Mouse (Mus musculus): Measurements from ENCODE around the gene Nfe2l3. TPM values are rescaled to one million over a fixed set of nuclear protein-coding genes. Genes with fewer than 3 reads are reported as not detected.
"Not testable (repeated sequence)": the region's sequence is repeated elsewhere in the genome, so short reads cannot be mapped to it uniquely, and the experiment has no call there.

Nfe2l3 gene
- polyA plus RNA-seq (2014; fragmentation: Nextera tagmentation; extraction: Ambion mirVana) = 0.44 and 1.7 TPM in 2 replicates

- peak within 1 kb of the TSS; percentile 63 for H3K9ac ChIP-seq (ENCODE audit: low read length)
- peak within 1 kb of the TSS; percentile 51 for H3K4me3 ChIP-seq (ENCODE audit: low read depth, low read length)
- WGBS = under 1% methylated on average over 73 of the region's 74 CpGs
- no peaks in the 10 kb centered on the region for H3K36me3 ChIP-seq (ENCODE audit: control insufficient read depth, insufficient read depth, low read length)
- DNase-seq (ENCODE audit: low spot score) = peak; percentile 77
- H3K9me3 ChIP-seq (ENCODE audit: control insufficient read depth, low read length) = no peaks in the 10 kb centered on the region
- ATAC-seq (ENCODE audit: insufficient read depth, low FRiP score, low TSS enrichment) = peak; percentile 84
- peaks cover 12% of the 10 kb centered on the region for H3K4me1 ChIP-seq (ENCODE audit: control insufficient read depth, insufficient read depth, low read length)
- H3K27ac ChIP-seq (ENCODE audit: low read depth, low read length) = no peak within 1 kb of the TSS
- peaks cover 35% of the 10 kb centered on the region for H3K27me3 ChIP-seq (ENCODE audit: control insufficient read depth, insufficient read depth, low read length)
- peak within 1 kb of the TSS; percentile 91 for H3K4me2 ChIP-seq (ENCODE audit: low read depth)
Measured at GRCm38 (mm10) chr6:51432535-51433397, at the start of gene Nfe2l3. Gene Nfe2l3 (plus strand): TSS chr6:51432670.

- Histone ChIP-seq H3K9ac (ENCODE audit: low read length) (peak overlapping the region; percentile 56), H3K9me3 (ENCODE audit: control insufficient read depth, low read length) (no peaks in the 10 kb centered on the region), H3K4me1 (ENCODE audit: control insufficient read depth, insufficient read depth, low read length) (no peaks in the 10 kb centered on the region), H3K27ac (ENCODE audit: low read depth, low read length) (0 out of 2 replicates have a peak overlapping the region, but pooled peaks have one; percentile 23), H3K4me2 (ENCODE audit: low read depth) (peak overlapping the region; percentile 6), H3K27me3 (ENCODE audit: control insufficient read depth, insufficient read depth, low read length) (no peaks in the 10 kb centered on the region), H3K4me3 (ENCODE audit: low read depth, low read length) (no peak overlapping the region), H3K36me3 (ENCODE audit: control insufficient read depth, insufficient read depth, low read length) (no peaks in the 10 kb centered on the region)
- 13% methylated on average over 26 of the region's 26 CpGs for WGBS
- DNase-seq (ENCODE audit: low spot score) = peak; percentile 89
- 0 out of 2 replicates have a peak, but pooled peaks have one; percentile 48 for ATAC-seq (ENCODE audit: insufficient read depth, low FRiP score, low TSS enrichment)
Measured at GRCm38 (mm10) chr6:51383769-51384755, 48.4 kb upstream of the Nfe2l3 start.

- Histone ChIP-seq H3K9ac (ENCODE audit: low read length) (no peak overlapping the region), H3K4me3 (ENCODE audit: low read depth, low read length) (no peak overlapping the region), H3K27ac (ENCODE audit: low read depth, low read length) (no peak overlapping the region), H3K36me3 (ENCODE audit: control insufficient read depth, insufficient read depth, low read length) (no peaks in the 10 kb centered on the region), H3K27me3 (ENCODE audit: control insufficient read depth, insufficient read depth, low read length) (no peaks in the 10 kb centered on the region), H3K9me3 (ENCODE audit: control insufficient read depth, low read length) (no peaks in the 10 kb centered on the region), H3K4me2 (ENCODE audit: low read depth) (no peak overlapping the region), H3K4me1 (ENCODE audit: control insufficient read depth, insufficient read depth, low read length) (peaks cover 1% of the 10 kb centered on the region; the same call in 1 of the 2 replicates)
- ATAC-seq (ENCODE audit: insufficient read depth, low FRiP score, low TSS enrichment) (no peak), DNase-seq (ENCODE audit: low spot score) (no peak)
- 64% methylated on average over 11 of the region's 11 CpGs for WGBS
Measured at GRCm38 (mm10) chr6:51390505-51390904, 42.0 kb upstream of the Nfe2l3 start.

GRCm38 (mm10) chr6:51391816-51392490, 40.5 kb upstream of the Nfe2l3 start:
- DNase-seq (ENCODE audit: low spot score) = no peak
- 69% methylated on average over 13 of the region's 13 CpGs for WGBS

GRCm38 (mm10) chr6:51393341-51394128, 38.9 kb upstream of the Nfe2l3 start:
- no peak for DNase-seq (ENCODE audit: low spot score)
- Histone ChIP-seq H3K4me1 (ENCODE audit: control insufficient read depth, insufficient read depth, low read length) (peaks cover 3% of the 10 kb centered on the region; the same call in 1 of the 2 replicates), H3K4me2 (ENCODE audit: low read depth) (no peak overlapping the region), H3K36me3 (ENCODE audit: control insufficient read depth, insufficient read depth, low read length) (no peaks in the 10 kb centered on the region), H3K27me3 (ENCODE audit: control insufficient read depth, insufficient read depth, low read length) (no peaks in the 10 kb centered on the region), H3K9me3 (ENCODE audit: control insufficient read depth, low read length) (no peaks in the 10 kb centered on the region), H3K9ac (ENCODE audit: low read length) (no peak overlapping the region), H3K4me3 (ENCODE audit: low read depth, low read length) (no peak overlapping the region), H3K27ac (ENCODE audit: low read depth, low read length) (no peak overlapping the region)
- 68% methylated on average over 6 of the region's 6 CpGs for WGBS
- ATAC-seq (ENCODE audit: insufficient read depth, low FRiP score, low TSS enrichment) = no peak

More at GRCm38 (mm10) chr6:51391816-51392490, 40.5 kb upstream of the Nfe2l3 start:
- no peaks in the 10 kb centered on the region for H3K9me3 ChIP-seq (ENCODE audit: control insufficient read depth, low read length)
- H3K36me3 ChIP-seq (ENCODE audit: control insufficient read depth, insufficient read depth, low read length) = no peaks in the 10 kb centered on the region
- no peak for ATAC-seq (ENCODE audit: insufficient read depth, low FRiP score, low TSS enrichment)
- no peak overlapping the region for H3K27ac ChIP-seq (ENCODE audit: low read depth, low read length)
- no peak overlapping the region for H3K4me2 ChIP-seq (ENCODE audit: low read depth)
- H3K27me3 ChIP-seq (ENCODE audit: control insufficient read depth, insufficient read depth, low read length) = no peaks in the 10 kb centered on the region
- H3K9ac ChIP-seq (ENCODE audit: low read length) = no peak overlapping the region
- no peak overlapping the region for H3K4me3 ChIP-seq (ENCODE audit: low read depth, low read length)
- H3K4me1 ChIP-seq (ENCODE audit: control insufficient read depth, insufficient read depth, low read length) = peaks cover 3% of the 10 kb centered on the region; the same call in 1 of the 2 replicates

GRCm38 (mm10) chr6:51394367-51394766, 38.1 kb upstream of the Nfe2l3 start:
- not testable (repeated sequence) for ATAC-seq (ENCODE audit: insufficient read depth, low FRiP score, low TSS enrichment); H3K4me2 ChIP-seq (ENCODE audit: low read depth); H3K9me3 ChIP-seq (ENCODE audit: control insufficient read depth, low read length); H3K36me3 ChIP-seq (ENCODE audit: control insufficient read depth, insufficient read depth, low read length); H3K27ac ChIP-seq (ENCODE audit: low read depth, low read length); H3K9ac ChIP-seq (ENCODE audit: low read length); DNase-seq (ENCODE audit: low spot score); H3K4me3 ChIP-seq (ENCODE audit: low read depth, low read length); H3K27me3 ChIP-seq (ENCODE audit: control insufficient read depth, insufficient read depth, low read length); H3K4me1 ChIP-seq (ENCODE audit: control insufficient read depth, insufficient read depth, low read length)
- WGBS = 91% methylated on average over 8 of the region's 8 CpGs

GRCm38 (mm10) chr6:51394963-51395362, 37.5 kb upstream of the Nfe2l3 start:
- H3K4me1 ChIP-seq (ENCODE audit: control insufficient read depth, insufficient read depth, low read length); DNase-seq (ENCODE audit: low spot score); ATAC-seq (ENCODE audit: insufficient read depth, low FRiP score, low TSS enrichment); H3K27me3 ChIP-seq (ENCODE audit: control insufficient read depth, insufficient read depth, low read length); H3K9me3 ChIP-seq (ENCODE audit: control insufficient read depth, low read length); H3K36me3 ChIP-seq (ENCODE audit: control insufficient read depth, insufficient read depth, low read length); H3K4me3 ChIP-seq (ENCODE audit: low read depth, low read length); H3K4me2 ChIP-seq (ENCODE audit: low read depth); H3K9ac ChIP-seq (ENCODE audit: low read length); H3K27ac ChIP-seq (ENCODE audit: low read depth, low read length): not testable (repeated sequence)
- 72% methylated on average over 3 of the region's 3 CpGs for whole genome bisulfite sequencing

Data from neural tube, embryonic 11.5 days (tissue).